Mouse (Mus musculus): ENCODE measurements around the gene 1110004F10Rik. TPM values are rescaled to one million over a fixed set of nuclear protein-coding genes. Genes with fewer than 3 reads are reported as not detected.

Gene 1110004F10Rik
- total RNA-seq, 2 experiments from 2014 or later: 106 to 108 TPM

DNA sequence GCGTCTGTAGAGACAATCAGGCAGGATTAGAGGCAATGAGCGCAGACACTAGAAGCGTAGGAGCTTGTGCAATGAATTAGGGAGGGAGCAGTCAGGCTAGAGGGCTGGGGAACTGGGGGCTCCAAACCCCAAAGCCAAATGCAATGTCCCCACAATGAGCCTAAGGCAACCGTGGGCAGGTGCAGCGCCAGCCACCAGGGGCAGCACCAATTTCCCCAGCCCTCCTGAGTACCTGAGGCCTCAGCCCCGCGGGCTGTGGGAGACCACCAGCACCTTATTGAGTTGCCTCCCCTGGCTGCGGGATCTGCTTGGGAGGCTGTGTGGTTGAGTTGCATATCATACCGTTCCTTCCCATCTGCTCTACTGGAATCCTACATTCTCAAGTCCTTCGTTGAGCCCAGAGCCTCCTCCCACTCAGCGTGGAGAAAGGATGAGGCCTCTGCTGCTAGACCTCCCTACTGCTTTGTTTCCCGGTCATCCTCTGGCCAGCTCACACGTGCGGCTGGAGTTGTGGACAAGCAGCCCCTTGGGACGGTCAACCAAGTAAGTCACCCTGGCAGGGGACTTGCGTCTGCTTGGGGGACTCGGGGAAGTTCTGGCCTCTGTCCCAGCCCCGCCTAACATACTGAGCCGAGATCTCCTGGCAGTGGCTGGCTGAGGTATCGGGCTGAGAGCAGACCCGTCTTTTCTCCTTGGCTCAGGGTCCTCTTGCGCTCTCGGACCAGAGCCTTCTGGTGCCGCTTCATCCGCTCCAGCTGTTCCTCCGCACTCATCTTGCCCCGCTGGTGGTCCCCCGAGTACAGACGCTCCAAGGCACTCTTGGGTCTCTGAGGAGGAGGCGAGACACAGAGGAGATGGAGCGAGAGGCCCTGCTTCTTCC is 95.5 kb downstream of the 1110004F10Rik start:
- no peak for DNase-seq (ENCODE audit: extremely low spot score in 1 of 2, low spot score in 1 of 2)

DNA sequence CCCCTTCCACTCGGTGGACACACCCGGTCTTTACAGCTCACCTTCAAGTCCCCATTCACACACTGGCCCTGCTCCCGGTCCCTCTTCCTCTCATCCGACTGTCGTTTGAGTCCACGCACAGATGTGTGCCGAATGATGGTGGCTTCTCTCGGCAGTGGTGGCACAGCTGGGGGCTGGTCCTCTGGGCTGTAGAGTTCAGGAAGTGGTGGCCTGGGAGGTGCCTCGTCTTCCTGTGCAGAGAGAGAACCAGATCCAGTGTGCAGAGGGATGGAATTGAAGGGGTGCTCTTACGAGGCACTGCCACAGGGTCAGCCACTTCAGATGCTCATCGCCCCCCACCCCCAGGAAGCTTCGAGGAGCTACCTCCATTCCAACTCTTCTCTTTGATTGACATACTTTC is 98.0 kb downstream of the 1110004F10Rik start:
- no peak for DNase-seq (ENCODE audit: extremely low spot score in 1 of 2, low spot score in 1 of 2)

DNA sequence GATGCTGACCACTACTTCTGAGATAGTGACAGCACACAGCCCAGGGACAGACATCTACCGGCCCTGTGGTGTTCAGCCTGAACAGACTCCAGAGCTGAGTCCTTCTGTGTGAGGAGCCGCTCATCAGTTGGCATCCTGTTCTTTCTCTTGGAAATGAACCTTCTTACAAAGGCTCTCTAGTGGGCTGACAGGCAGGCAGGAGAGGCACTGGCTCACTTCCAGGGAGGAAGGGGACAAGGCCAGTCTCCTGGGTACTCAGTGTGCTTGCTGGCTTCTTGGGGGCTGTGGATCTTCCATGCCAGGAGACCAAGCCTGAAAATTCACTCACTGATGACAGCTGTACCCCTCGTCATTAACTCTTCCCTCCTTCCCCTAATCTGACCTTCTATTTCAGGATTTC is 98.5 kb downstream of the 1110004F10Rik start:
- DNase-seq (ENCODE audit: extremely low spot score in 1 of 2, low spot score in 1 of 2): no peak

DNA sequence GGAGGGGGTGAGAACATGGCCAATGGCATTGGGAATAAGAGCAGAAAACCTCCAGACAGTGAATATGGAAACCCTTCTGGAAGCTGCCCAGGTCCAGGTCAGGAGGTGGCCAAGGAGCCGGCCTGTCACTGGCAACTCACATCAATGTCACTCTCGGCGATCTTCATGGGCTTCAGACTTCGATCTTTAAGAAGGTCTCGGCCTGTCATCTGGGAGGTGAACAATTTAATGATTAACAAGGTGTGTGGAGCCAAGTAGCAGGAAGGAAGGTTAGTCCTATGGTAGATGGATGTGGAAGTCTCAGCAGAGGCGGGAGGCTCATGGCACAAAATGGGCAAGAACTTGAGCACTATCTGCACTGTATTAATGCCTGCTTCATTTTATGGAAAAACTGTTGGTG is 105.8 kb downstream of the 1110004F10Rik start:
- DNase-seq (ENCODE audit: extremely low spot score in 1 of 2, low spot score in 1 of 2): no peak

DNA sequence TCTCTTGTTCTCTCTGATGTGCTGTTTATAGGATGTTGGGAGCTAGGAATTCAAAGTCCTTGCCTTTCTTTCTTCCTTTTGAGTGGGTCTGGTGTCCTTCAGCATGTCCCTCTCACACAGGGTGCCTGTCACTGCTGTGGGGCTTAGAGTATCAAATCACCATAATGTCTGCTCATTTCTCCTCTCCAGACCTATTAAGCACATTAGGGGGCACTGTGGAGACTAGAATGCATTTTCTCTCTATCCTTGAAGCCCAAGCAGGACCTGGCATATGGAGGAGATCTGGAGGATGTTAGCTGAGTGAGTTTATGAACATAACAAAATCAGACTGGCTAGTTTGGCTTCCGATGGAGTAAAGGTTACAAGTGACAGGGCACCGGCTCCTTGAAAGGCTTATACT is 107.9 kb downstream of the 1110004F10Rik start:
- DNase-seq (ENCODE audit: extremely low spot score in 1 of 2, low spot score in 1 of 2): no peak

DNA sequence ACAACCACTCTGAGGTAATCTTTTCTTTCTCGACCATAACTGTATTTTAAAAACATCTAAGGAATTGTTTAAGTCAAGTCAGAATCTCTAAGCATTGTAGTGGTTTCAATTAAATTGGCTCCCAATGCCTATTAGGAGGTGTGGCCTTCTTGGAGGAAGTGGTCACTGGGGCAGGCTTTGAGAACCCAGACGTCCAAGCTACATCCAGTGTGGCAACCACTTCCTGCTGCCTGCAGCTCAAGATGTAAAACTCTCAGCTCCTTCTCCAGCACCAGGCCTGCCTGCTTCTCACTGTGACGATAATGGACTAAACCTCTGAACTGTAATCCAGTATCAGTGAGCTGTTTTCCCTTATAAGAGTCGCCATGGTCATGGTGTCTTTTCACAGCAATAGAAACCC is 110.4 kb downstream of the 1110004F10Rik start:
- DNase-seq (ENCODE audit: extremely low spot score in 1 of 2, low spot score in 1 of 2): no peak

DNA sequence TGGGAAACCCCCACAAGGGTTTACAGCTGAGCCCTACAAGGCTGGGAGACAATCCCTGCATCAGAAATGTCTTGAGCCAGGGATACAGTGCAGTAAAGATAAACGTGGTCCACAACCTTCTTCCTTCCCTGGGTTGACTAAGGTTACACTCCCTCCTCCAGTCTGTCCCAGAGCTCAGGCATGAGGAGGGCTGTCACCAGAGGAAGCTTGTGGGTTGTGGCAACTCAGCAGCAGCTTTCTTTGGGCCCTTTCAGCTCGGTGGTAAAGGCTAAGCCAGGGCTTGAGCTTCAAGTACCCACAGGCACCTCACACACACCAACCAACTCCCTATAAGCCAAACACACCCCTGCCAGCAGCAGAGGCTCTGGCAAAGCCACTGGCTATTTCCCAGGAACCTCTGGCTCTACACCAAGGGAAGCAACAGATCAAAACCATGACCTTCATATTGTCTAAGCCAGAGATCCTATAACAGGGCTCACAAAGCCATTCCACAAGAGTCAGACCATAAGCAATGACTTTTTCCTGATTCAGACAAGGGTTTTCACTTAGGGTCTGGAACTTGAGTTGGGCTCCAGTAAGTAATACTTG is 114.7 kb downstream of the 1110004F10Rik start:
- no peak for DNase-seq (ENCODE audit: extremely low spot score in 1 of 2, low spot score in 1 of 2)

Other genes starting within 250 kb of the 1110004F10Rik start
- gene Sox6, start 601 bp upstream of the 1110004F10Rik start, total RNA-seq (2021): 10 to 100 TPM; 23.8 to 32.4 TPM
- gene Gm4353, start 45.2 kb downstream of the 1110004F10Rik start, total RNA-seq (2021): 1 to 10 TPM; 2.3 to 2.4 TPM

All from layer of hippocampus, postnatal 25 days (tissue).